Mouse (Mus musculus) fat pad, adult 2 months (tissue): ENCODE results near the gene Sox6.

Experiments used
- DNase-seq: peaks from one replicate; pipeline ENCODE4 v3.0.0-alpha.2; 2011; ENCODE audit warnings: low read depth, low spot score; ENCODE audit errors: extremely low read depth

The Sox6 gene

GRCm38 (mm10) chr7:115895831-115896230 lies 142.8 kb downstream of the Sox6 start:
- DNase-seq, result no peak

DNA sequence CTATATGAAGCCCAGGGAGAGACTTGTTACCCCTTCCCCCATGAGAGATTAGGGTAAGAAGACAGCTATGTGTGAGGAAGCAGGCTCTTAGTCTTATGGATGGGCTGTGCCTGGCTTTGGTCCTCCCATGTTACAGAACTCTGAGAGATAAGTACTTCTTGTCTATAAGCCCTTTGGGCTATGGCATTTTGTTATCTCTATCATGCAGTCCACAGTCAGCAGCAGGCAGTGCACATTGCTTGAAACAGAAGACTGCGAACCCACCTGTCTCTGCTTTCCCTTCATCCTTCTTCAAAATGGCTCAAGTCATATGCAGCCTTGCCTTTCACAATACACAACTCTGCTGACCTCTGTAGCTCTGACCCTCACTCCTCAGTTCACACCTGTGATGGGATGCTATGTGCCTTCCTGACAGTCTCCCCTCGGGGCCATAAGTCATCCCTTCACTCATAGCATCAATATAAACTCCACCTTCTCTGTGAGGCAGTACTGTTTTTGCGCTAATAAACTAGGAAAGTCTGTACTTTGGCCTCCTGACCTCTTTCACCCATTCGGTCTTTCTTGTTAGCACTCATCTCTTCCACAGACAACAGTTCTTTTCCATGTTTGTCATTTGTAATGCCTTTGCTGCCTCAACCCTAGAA lies 143.4 kb downstream of the Sox6 start:
- DNase-seq, result no peak

- no peak for DNase-seq
These were observed 147.1 kb downstream of the Sox6 start for GRCm38 (mm10) chr7:115891482-115891881.

- DNase-seq, result no peak
These were observed 148.7 kb downstream of the Sox6 start for GRCm38 (mm10) chr7:115889926-115890325.

DNA sequence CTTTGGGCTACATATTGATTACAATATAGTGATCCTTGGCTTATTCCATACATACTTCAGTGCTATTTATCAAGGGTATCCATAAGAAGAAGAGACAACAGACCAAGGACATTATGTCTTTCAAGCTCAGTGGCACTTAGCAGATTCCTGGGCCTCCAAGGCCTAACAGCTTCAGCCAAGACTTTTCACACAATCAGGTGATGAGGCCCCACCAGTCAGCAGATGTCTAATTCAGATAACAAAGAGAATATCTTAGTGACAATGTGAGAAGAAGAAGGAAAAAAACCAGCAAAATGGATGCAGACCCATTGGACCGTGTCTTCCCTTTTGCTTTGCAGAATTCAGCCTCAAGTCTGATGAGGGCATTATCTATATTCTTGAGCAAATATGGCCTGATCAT lies 150.0 kb downstream of the Sox6 start:
- DNase-seq, result no peak

DNA sequence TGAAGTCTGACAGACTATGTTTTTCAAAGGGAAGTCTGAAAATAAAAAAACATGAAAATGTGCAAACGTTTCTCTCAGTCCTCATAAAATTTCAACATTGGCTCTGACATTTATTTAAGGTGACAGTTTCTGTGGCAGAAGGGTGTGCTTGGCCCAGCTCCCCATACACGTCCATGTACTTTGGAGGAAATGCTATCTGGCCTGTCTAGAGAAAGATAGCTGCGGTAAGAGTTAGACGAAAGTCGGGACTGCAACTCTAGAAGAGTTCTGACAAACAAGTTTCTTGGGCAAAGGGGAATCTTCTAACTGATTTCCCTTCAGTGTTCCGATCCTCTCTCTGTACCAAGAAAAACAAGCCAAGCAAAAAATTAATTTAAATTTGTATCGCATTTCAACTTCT lies 150.5 kb downstream of the Sox6 start:
- DNase-seq, result no peak

- no peak for DNase-seq
These were observed 165.7 kb downstream of the Sox6 start for GRCm38 (mm10) chr7:115872903-115873302.

GRCm38 (mm10) chr7:115868504-115868903 lies 170.1 kb downstream of the Sox6 start:
- no peak for DNase-seq

DNA sequence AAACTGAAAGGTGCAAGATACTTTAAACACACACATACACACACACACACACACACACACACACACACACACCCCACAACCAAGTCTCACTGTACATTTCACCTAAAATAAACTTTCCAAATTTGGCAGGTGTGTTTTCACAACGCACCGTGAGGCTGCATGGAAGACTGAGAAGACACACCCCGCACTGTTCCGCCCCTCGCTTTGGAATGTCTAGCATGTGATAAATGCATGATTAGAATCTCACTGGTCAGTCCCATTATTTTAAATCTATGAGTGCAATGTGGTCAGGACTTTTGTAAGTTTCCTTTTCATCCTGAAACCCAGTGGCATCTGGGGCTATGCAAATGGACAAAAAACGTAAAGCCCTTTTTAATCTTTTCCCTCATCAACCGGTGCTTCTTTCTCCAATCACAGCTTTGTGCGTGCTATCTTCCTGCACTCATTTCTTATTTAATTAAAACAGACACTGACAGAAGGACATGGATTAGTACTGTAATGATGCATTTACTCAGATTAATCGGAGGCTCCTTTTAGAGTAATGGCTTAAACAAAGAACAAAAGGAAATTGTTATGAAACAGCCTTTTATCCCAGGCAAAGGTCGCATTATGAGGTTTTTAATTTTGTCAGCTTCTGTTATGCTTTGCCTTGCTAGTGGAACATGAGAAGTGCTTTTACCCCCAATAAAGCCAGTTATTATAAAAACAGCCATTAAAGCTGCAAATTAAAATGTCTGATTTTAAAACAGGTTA lies 170.9 kb downstream of the Sox6 start:
- no peak for DNase-seq

DNA sequence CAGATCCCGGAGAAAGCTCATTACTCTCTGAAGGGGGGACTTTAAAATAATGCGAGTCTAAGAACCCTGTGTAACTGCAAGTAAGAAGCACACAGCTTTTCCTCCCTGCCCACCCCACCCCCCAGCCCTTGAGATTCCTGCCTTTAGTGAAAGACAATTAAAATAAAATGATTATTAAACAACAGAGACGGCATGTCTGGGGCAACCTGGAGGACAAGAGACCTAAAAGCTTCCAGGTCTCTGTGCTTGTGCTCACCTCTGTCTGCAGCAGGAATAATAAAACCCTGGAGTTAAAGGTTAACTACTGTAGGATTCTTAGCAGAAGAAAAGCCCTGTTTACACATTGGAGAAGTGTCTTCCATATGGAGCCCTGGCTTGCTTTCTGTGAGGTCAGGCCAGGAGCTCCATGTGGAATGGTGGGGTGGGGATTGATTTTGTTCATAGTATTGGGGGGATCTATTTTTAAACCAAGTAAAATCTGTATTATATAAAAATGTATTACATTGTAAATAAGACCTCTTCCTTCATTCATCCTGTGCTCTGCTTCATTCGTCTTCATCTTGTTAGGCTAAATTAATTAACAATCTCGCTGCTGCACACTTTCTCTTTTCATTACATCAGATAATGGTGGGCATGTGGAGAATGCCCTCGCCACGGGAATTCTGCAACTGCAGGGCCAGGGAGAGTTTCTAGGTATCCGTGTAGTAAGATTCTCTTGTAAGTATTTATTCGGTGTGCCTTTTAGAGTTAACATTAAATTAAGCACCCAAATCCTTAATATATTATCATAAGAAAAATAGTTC lies 171.7 kb downstream of the Sox6 start:
- no peak for DNase-seq

DNA sequence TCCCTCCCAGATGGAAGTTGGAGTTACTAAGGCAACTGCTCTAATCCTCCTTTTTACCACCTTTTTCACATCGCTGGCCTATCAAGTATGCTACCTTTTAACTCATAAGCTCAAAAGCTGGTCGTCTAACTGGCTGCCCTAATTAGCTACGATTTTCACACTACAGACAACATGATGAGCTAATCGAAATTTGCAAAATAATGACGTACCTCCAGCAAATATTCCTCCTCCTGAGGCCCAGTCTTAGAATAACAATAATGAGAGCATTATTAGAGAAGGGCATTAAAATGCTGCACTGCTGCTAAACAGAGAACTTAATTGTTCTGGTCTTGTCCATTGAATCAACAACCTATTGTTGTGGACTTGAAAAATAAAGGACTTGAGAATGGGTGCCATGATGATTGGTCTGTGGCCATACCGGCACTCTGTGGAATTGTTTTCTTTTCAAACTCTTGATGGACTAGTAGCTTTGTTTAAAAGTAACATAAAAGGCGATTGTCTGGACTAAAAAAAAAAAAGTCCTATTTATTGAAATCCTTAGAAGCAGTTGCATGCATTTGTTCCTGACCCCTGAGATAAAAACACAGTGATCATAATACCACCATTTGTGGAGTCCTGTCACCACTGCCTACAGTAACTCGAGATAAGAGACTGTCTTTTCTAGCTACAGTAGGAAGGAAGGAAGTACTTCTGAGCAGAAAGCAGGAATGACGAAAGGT lies 172.5 kb downstream of the Sox6 start:
- DNase-seq, result no peak

DNA sequence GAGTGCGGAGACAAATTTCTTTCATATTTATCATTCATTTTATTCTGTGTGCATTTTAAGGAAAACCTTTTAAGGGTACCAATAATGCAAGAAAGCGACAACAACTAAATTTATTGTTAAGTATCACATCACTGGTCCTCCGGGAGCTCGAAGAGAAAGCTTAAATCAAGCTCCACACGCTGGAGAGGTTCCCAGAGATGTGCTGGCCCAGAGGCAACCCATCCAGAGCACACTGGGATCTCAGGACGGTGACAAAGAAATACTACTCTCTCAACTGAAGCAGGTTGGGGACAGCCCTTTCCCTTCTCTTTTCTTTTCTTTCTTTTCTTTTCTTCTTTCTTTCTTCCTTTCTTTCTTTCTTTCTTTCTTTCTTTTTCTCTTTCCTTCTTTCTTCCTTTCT lies 173.4 kb downstream of the Sox6 start:
- DNase-seq, result no peak

GRCm38 (mm10) chr7:115864411-115864810 lies 174.2 kb downstream of the Sox6 start:
- no peak for DNase-seq

GRCm38 (mm10) chr7:115859691-115860401 lies 178.8 kb downstream of the Sox6 start:
- no peak for DNase-seq

- no peak for DNase-seq
These were observed 187.5 kb downstream of the Sox6 start for GRCm38 (mm10) chr7:115851131-115851530.

DNA sequence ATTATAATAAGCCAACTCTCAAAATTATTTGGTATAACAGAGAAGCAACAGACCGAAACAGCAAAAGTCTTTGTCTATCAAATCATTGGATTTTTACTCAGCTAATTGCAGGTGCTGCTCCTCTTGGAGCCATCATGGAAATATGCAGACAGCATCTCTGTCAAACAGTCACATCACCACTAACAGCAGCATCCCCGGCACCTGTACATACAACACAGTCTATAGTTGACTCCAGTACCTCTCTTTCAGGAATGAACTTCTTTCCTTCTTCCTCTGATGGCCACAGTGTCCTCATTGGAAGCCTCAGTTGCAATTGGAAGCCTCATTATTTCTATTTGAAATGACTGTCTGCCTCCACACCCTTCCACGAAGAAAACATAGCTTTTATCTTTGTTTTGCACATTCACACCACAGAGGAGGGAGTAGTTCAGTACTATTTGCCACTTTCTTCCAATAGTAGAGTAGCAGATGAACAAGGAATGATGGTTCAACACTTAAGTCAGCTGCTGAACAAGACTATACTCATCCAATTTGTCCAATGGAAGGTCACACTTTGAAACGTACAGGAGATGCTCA lies 192.7 kb downstream of the Sox6 start:
- DNase-seq, result no peak

DNA sequence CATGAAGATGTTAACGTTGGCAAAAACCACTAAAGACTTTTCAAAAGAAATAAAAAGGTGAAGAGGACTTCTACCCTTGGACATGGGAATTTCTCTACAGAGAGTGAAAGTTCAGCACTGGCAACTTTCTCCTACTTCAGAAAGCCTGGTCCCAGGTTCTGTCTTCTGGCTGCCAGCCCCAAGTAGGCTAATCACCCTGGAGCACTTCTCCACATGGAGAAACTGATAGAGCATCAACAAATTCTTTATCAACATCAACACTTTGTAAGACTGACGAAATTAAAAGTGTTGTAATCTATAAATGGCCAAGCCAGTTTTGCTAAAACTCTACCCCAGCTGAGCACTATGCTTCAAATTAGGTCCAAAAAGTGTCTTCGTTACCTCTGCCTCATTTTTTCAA lies 193.7 kb downstream of the Sox6 start:
- no peak for DNase-seq

GRCm38 (mm10) chr7:115844431-115844830 lies 194.2 kb downstream of the Sox6 start:
- DNase-seq, result peak; percentile 19

DNA sequence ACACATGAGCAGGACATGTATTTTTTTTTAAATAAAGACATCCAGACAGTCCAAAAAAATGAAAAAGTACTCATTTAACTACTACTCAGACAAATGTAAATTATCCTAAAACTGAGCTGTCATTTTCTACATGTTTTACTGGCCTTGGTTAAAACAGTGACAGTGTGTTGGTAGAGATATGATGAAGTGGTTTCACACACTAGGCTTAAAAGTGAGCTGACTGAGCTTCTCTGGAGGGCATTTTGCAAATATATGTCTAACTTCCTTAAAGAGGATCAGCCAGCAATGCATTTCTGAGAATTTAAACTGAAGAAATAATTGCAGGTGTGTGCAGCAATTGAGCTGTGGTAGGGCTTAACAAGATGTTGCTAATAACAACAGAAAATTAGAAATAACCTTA lies 196.3 kb downstream of the Sox6 start:
- no peak for DNase-seq

DNA sequence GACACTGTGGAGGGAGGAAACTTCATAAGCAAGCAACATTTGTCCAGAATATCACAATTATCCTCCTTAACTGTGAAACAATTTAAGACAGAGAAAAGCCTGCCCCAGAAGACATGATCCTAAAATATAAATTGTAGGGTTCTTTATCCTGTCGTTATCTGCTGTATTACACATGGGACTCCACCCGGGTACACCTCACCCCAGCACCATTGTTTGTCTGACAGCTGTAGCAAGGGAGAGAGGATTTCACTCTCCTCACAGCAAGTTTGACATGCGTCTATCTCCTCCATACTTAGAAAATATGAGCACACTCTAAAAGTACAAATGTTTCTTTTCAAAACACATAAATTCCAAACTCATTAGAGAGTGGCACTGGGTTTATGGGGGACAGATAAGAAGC lies 198.0 kb downstream of the Sox6 start:
- no peak for DNase-seq
